Mouse (Mus musculus) 416B (cell line): ENCODE measurements around the gene Hipk2.
A peak's percentile ranks its signal among the peaks of the same experiment; 100 is the strongest.

Experiments
- DNase-seq: peaks from one replicate; pipeline ENCODE4 v3.0.0; 2011; ENCODE audit warnings: low read depth

Hipk2 gene

DNA sequence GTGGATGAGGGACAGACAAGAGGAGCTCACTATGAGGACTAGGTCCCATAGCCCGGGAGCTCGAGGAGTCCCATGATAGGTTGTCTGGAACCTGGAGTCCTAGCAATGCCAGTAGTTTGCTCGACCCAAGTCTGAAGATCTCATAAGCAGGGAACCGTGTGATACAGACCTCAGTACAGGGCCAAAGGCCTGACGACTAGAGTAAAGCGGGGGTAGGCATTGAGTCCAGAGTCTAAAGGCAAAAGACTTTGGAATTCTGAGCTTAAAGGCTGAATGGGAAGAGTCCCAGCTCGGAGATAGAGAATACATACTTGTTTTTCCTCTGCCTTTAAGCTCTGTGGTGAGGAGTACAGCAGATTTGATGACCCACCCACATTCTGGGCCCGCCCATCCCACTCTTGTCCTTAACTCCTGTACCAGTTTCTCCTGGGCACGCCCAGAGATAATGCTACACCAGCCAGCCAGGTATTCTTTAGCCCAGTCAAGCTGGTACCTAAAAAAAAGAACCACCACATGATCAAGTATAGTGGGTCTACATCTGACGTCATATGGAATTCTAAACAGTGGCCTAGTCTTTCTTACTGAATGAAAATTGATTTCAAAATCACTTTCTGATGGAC lies 27.0 kb upstream of the Hipk2 start:
- no peak for DNase-seq

- no peak for DNase-seq
Measured at GRCm38 (mm10) chr6:38901636-38902035, 25.7 kb upstream of the Hipk2 start.

DNA sequence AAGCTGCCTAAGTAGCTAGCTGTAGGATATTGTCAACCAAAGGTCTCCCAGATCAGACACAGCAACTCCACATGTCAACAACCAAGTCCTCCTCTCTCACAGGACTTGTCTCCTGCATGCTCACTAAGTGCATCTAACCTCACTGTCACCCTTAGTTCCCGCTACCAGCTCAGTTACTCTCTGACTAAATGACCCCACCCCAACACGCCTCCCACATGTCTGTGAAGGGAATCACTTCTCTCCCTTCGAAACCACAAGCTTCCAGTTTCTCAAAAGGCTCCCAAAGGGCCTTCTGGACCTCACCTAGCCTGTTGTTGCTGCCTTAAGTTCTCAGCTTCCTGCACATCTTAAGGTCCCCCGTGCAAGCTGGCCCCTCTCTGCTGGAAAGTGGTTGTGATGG lies 25.2 kb upstream of the Hipk2 start:
- no peak for DNase-seq

- DNase-seq = peak; percentile 36
Measured at GRCm38 (mm10) chr6:38900479-38901126, 24.6 kb upstream of the Hipk2 start.

- DNase-seq = peak; percentile 89
Measured at GRCm38 (mm10) chr6:38900073-38900472, 24.1 kb upstream of the Hipk2 start.

- no peak for DNase-seq
Measured at GRCm38 (mm10) chr6:38893615-38894014, 17.6 kb upstream of the Hipk2 start.

DNA sequence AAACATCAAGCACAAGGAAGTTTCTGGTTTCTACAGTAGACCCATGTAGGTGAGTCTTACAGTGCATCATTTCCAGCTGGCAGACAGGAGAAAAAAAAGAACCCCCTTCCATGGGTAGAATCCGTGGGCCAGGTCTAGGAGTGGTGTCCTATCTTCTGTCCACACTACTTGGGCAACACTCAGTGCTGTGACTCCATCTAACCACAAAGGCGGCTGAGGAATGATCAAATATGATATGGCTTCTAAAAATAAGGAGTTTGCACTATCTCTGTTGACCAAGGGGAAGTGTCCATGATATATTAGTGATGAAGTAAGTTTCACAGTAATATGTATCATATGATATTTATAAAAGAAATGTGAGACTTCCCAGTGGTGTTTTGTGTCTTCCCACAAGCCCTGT lies 16.1 kb upstream of the Hipk2 start:
- DNase-seq = peak; percentile 92

DNA sequence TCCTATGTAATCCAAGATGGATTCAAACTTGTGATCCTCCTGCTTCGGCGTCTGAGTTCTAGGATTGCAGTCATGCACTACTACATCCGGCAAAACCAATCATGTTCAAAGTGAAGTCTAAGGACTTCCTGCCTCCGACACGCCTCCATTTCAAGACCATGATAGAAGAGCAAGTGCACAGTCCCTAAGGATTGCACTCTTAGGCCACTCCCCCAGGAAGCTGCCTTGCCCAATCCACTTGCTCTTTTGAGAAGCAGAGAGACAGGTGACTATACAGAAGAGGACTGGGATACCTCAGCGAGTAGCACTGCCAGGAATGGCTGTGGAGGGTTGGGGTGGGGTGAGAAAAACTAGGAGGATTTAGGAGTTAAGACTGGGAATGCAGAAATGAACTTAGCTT lies 13.2 kb upstream of the Hipk2 start:
- DNase-seq = no peak

DNA sequence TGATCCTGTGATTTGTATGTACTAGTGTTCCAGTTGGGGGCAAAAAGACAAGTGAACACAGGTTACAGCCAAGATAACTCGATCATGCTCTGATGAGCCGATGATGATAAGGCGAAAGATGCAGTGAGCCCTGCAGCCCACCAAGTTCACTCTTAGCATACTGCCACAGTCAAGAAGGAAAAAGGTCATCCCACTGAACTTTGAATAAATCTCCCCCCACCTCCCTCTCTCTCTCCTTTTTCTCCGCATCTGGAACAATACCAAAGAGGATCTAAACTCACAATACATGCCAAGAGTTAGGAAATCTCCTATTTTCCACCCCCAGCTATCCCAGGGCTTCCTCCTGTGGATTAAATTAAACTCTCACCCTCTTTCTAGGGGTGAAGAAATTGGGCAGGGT lies 11.5 kb upstream of the Hipk2 start:
- no peak for DNase-seq

DNA sequence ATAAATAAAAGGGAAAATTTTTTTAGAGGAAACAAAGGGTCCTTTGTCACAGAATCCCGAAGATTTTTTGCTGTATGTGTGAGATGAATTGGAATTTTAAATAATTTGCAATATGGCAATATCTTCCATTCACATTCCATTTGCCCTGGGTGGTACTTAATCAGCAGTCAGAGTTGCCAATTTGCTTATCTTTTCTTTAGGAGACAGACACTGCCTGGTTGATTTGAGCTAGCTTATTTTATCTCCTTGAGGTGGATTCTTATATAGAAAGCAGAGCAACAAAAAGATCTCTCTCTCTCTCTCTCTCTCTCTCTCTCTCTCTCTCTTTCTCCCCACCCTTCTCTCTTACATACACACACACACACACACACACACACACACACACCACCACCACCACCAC lies 9.2 kb upstream of the Hipk2 start:
- DNase-seq = no peak

DNA sequence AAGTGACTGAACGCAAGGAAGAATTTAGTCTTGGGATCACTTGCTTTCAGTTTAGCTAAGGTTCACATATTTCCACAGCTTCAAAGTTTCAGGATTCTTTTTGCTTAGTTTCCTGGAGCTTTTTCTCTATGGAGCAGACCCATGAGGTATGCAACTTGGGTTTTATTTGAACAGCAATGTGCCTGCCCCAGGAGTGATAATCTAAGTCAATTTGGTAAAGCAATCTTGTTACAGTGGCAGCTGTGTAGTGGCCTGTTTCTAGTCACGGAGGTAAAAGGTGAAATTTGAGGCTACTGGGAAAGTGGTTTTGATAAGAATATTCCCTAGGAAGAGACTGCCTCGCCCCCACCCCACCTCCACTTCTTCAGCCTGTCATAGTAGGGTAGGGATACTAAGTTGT lies 8.5 kb upstream of the Hipk2 start:
- no peak for DNase-seq

GRCm38 (mm10) chr6:38882728-38883171 lies 6.8 kb upstream of the Hipk2 start:
- peak; percentile 63 for DNase-seq

DNA sequence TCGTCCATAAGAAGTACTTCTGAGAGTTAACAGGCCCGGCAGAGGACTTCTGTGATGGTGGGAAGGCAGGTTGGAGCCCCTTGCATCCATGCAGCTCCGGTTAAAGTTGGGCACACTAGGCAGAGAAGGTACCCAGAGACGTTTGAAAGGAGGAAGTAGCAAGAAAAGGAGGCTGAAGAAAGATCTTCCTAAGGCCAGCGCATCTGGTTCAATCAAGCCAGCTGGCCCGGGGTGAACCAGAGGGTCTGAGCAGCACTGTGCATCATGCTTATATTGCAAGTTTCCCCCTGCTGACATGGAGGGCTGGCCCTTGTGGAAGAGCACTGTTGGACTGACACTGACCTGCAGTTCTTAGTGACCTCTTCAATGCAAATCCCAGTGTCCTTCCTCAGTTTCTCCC lies 6.0 kb upstream of the Hipk2 start:
- no peak for DNase-seq

DNA sequence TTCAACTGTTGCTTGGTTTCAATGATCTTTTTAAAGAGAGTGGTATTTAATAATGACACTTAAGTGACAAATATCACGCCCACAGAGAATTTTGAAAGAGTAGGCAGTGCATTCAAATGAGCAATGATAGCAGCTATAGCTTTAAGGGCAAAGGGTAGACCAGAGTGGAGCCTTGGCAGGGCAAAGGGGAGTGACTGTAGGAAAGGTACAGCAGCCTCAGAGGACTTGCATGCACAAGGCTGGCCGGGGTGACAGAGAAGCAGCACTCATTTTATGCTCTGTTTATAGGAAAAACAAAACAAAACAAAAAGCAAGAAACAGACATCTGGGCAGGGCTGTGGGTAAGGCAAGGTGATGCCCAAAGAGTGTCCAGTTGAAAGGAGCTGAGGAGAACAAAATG lies 5.5 kb upstream of the Hipk2 start:
- no peak for DNase-seq

DNA sequence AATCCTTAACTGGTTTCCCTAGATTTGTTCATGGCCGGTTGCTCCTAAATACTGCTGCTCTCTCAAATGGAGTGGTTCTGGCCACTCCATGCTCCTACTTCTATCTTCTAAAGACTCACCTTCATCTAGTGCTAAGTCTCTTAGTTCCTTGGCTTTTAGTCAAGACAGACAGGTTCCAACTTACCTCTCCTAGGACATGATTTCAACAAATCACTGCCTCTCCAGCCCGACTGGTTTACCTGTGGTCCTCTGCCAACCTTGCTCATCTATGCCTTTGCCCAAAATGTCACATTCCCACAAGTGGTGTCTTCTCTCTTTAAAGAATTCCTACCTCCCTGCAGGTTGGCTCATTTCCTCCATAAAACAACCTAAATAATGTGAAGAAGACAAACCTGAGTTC lies 1.7 kb upstream of the Hipk2 start:
- DNase-seq = no peak

DNA sequence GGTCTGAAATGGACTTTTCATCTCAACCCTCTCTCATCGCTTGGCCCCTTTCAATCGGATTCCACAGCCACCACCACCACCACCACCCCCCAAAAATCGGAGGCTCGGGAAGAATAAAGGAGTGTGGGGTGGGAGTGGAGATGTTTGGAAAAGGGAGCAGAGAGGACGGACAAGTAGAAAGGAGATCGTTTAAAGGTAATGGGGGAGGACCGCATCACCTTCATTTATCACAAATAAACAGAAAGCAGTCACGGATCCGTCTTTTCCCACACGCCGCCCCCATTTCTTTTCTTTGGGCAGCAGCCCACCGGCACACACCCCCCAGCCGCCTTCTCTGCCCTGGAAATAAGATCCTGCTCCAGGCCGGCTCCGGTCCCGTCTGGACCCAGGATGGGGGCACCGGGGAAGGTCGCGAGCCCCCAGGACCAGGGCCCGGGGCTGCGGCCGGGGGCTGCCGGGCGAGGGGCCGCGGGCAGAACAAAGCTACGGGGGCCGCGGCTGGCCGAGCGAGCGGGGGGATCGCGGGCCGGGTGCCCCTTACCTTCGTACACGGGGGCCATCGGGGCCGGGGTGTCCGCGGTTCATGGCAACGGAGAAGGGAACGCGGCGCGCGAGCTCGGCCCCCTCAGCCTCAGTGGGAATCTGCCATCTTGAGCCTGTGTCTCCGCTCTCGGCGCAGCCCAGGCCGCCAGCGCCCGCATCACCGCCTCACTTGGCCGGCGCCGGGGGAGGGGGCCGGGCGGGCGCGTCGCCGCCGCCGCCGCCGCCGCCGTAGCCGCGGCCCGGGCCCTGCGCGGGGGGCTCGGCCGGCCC lies 501 bp downstream of the Hipk2 start, which contains the start of gene Tbxas1:
Tbxas1 (plus strand) TSS at position 147 of the 813 bp plus-strand sequence.
- DNase-seq = no peak

DNA sequence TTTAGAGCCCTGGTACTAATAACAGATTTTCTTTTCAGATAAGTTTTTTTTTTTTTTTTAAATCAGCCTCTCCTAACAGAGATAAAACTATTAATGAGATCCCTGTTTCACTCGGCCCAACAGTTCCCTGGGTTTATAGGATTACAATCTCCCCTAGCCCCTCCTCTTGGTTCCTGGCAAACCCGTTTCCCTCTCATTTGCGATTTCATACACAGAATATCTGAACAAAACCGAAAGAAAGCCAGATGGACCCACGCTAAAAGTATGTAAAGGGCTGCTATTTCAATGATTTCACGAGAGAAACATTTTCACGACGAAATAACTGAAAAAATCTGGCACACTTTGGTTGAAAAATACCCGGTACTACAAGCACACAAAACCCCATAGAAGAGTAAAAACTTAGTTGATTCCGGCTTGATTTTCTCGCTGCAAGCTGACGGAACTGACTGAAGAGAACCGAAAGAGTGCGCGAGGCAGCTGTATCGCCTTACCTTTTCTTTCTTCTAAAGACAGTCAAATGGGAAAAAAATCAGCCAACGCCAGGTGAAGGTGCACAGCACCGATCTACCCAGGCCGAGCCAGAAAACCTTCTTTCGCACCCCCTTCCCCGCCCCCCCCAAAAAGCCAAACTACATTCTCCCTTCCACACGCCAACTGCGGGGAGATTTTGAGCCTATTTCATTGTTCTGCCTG lies 1.3 kb downstream of the Hipk2 start:
- peak; percentile 63 for DNase-seq

DNA sequence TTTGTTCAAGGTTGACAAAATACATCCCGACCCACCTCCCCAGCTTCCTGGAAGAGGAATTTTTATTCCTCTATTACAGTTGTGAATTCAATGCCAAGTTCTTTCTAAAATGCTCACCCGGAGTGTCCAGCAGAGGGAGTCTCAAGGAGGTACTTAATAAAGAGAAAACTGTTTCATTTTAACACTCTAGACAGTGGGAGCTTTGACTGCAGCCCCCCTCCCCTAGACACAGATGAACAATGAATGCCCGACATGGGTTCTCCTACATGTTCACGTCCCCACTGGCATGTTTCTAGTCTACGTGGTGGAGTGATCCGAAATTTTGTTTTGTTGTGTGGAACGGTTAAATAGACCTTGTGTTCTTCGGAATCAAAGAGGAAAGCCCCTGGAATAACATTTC lies 1.9 kb downstream of the Hipk2 start:
- DNase-seq = peak; percentile 74

DNA sequence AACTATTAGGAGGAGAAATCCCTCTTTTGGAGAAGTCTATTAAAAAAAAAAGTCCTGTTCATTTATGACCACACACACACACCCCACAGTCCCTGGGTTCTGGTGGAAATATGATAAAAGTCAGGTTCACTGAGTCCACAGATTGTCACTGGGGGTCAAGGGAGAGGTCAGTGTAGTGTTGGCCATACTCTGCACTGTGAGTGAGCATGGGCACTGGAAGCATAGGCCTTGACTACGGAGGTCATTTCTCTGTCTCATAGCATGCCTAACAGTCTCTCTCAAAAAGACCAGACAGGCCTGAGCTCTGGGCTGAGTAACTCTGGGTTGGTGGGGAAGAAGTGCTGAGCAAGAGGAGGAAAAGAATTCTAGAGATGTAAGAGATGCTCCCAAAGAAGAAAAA lies 2.6 kb downstream of the Hipk2 start:
- DNase-seq = no peak

DNA sequence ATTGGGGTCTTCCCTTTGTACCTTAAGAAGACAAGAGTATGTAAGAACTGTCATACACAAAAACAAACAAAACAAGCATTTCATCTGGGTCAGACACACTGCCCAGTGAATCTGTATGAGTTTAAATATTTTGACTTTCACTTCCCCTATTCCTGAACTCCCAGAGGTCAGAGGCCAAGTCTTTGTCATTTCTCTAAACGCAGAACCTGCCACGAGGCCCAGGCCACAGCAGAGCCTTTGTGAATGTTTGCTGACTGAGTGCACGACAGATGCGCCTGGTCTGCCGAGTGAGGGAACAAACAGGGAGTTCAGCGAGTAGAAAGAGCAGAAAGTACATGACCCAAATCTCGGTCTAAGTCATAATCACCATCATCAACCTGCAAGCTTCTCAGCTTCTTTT lies 4.9 kb downstream of the Hipk2 start:
- DNase-seq = no peak

- no peak for DNase-seq
Measured at GRCm38 (mm10) chr6:38870070-38870469, 5.9 kb downstream of the Hipk2 start.

DNA sequence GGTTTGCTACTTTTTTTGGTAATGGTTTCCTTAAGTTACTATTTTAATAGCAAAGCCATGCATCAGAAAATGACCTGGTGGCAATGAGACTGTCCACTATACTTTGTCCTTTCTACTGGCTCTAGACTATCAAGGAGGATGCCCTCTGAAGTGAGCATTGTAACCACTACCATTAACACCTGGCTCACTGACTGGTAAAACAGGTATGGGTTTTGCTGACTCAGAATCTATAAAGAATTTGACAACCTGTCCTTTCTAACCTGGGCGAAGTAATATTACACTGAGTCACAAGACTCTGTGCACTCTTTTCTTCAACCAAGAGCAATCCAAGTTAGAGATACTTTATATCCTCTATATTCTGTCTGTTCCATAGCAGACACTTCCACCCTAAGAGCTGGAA lies 7.0 kb downstream of the Hipk2 start:
- DNase-seq = no peak

- DNase-seq = no peak
Measured at GRCm38 (mm10) chr6:38867291-38867690, 8.7 kb downstream of the Hipk2 start.
